Mouse (Mus musculus): ENCODE measurements around the gene Auh.

DNA sequence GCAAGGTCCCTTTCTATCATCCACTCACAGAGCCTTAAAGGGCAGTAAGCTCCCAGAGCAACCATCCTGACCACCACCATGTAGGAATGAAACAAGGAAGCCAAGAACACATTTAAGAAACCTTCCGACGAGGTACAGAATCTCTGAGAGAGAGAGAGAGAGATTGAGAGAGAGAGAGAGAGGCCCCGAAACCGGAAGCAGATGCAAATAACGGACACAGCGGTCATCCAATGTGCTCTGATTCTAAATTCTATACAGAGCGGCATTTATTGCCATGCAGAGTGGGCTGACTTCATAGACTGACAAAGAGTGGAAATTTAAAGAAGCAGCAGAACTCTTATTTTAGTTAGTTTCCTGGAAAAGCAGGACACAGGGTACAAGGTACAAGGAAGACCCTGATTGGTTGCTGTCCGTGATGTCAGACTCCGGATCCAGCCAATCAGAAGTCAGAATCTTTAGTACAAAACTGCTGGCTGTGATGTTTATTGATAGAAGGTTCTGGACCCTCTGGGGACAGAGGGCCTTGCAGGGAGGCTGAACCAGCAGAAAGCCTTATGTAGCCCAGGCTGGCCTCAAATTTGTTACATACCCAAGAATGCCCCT is 137.1 kb downstream of the Auh start:
- no peak for TF ChIP-seq CTCF (conservative IDR thresholded peaks at IDR 0.05; ENCODE audit: insufficient read depth, insufficient read length, low read depth, low read length)
- TF ChIP-seq POLR2A (IDR thresholded peaks at IDR 0.05; ENCODE audit: low read depth, low read length), result no peak
